Mouse (Mus musculus): ENCODE results near the gene Get4. TPM values are rescaled to one million over a fixed set of nuclear protein-coding genes. Genes with fewer than 3 reads are reported as not detected.

Get4 gene
- polyA plus RNA-seq, 1 experiment from 2014 or later: 136 TPM

- WGBS: 9% methylated on average over 12 of the region's 15 CpGs
Observed at GRCm38 (mm10) chr5:139282191-139282590, 30.1 kb downstream of the Get4 start.

GRCm38 (mm10) chr5:139283460-139284180 is 31.5 kb downstream of the Get4 start:
- ATAC-seq (ENCODE audit: low read depth): no peak
- Histone ChIP-seq H3K4me1 (ENCODE audit: control insufficient read depth, insufficient read depth, low read length) (no peaks in the 10 kb centered on the region), H3K27me3 (replicated peaks; ENCODE audit: control insufficient read depth, insufficient read depth, low read length) (no peaks in the 10 kb centered on the region), H3K4me2 (ENCODE audit: low read depth, low read length) (no peak overlapping the region), H3K9ac (ENCODE audit: low read depth, low read length) (no peak overlapping the region), H3K36me3 (ENCODE audit: control insufficient read depth, insufficient read depth, low read length) (no peaks in the 10 kb centered on the region), H3K9me3 (ENCODE audit: control insufficient read depth, low read length) (no peaks in the 10 kb centered on the region), H3K27ac (replicated peaks; ENCODE audit: low read depth, low read length) (no peak overlapping the region), H3K4me3 (ENCODE audit: low read depth, low read length) (no peak overlapping the region)
- DNase-seq (ENCODE audit: low spot score): no peak
- 94% methylated on average over 14 of the region's 14 CpGs for WGBS

More at GRCm38 (mm10) chr5:139282191-139282590, 30.1 kb downstream of the Get4 start:
- Histone ChIP-seq H3K27ac (replicated peaks; ENCODE audit: low read depth, low read length) (no peak overlapping the region), H3K9me3 (ENCODE audit: control insufficient read depth, low read length) (no peaks in the 10 kb centered on the region), H3K36me3 (ENCODE audit: control insufficient read depth, insufficient read depth, low read length) (no peaks in the 10 kb centered on the region), H3K9ac (ENCODE audit: low read depth, low read length) (no peak overlapping the region), H3K4me1 (ENCODE audit: control insufficient read depth, insufficient read depth, low read length) (no peaks in the 10 kb centered on the region), H3K27me3 (replicated peaks; ENCODE audit: control insufficient read depth, insufficient read depth, low read length) (no peaks in the 10 kb centered on the region), H3K4me3 (ENCODE audit: low read depth, low read length) (no peak overlapping the region), H3K4me2 (ENCODE audit: low read depth, low read length) (no peak overlapping the region)
- ATAC-seq (ENCODE audit: low read depth) (peak; percentile 77), DNase-seq (ENCODE audit: low spot score) (peak; percentile 81)

GRCm38 (mm10) chr5:139285383-139286067 is 33.4 kb downstream of the Get4 start:
- no peaks in the 10 kb centered on the region for H3K9me3 ChIP-seq (ENCODE audit: control insufficient read depth, low read length)
- ATAC-seq (ENCODE audit: low read depth) (no peak), DNase-seq (ENCODE audit: low spot score) (no peak)
- no peaks in the 10 kb centered on the region for H3K27me3 ChIP-seq (replicated peaks; ENCODE audit: control insufficient read depth, insufficient read depth, low read length)
- no peaks in the 10 kb centered on the region for H3K36me3 ChIP-seq (ENCODE audit: control insufficient read depth, insufficient read depth, low read length)
- no peak overlapping the region for H3K4me3 ChIP-seq (ENCODE audit: low read depth, low read length)
- no peaks in the 10 kb centered on the region for H3K4me1 ChIP-seq (ENCODE audit: control insufficient read depth, insufficient read depth, low read length)
- no peak overlapping the region for H3K9ac ChIP-seq (ENCODE audit: low read depth, low read length)
- no peak overlapping the region for H3K27ac ChIP-seq (replicated peaks; ENCODE audit: low read depth, low read length)
- WGBS: 32% methylated on average over 6 of the region's 8 CpGs
- H3K4me2 ChIP-seq (ENCODE audit: low read depth, low read length): no peak overlapping the region

- no peaks in the 10 kb centered on the region for H3K4me1 ChIP-seq (ENCODE audit: control insufficient read depth, insufficient read depth, low read length)
- H3K9ac ChIP-seq (ENCODE audit: low read depth, low read length): no peak overlapping the region
- no peak overlapping the region for H3K4me2 ChIP-seq (ENCODE audit: low read depth, low read length)
- no peak for DNase-seq (ENCODE audit: low spot score)
- H3K9me3 ChIP-seq (ENCODE audit: control insufficient read depth, low read length): no peaks in the 10 kb centered on the region
- ATAC-seq (ENCODE audit: low read depth): no peak
- no peak overlapping the region for H3K4me3 ChIP-seq (ENCODE audit: low read depth, low read length)
- no peak overlapping the region for H3K27ac ChIP-seq (replicated peaks; ENCODE audit: low read depth, low read length)
- no peaks in the 10 kb centered on the region for H3K36me3 ChIP-seq (ENCODE audit: control insufficient read depth, insufficient read depth, low read length)
- 60% methylated on average over 14 of the region's 14 CpGs for WGBS
- no peaks in the 10 kb centered on the region for H3K27me3 ChIP-seq (replicated peaks; ENCODE audit: control insufficient read depth, insufficient read depth, low read length)
Observed at GRCm38 (mm10) chr5:139286142-139286941, 34.2 kb downstream of the Get4 start.

- 86% methylated on average over 5 of the region's 5 CpGs for WGBS
- Histone ChIP-seq H3K4me1 (ENCODE audit: control insufficient read depth, insufficient read depth, low read length) (no peaks in the 10 kb centered on the region), H3K36me3 (ENCODE audit: control insufficient read depth, insufficient read depth, low read length) (no peaks in the 10 kb centered on the region), H3K27ac (replicated peaks; ENCODE audit: low read depth, low read length) (no peak overlapping the region), H3K4me2 (ENCODE audit: low read depth, low read length) (no peak overlapping the region), H3K9me3 (ENCODE audit: control insufficient read depth, low read length) (no peaks in the 10 kb centered on the region), H3K4me3 (ENCODE audit: low read depth, low read length) (no peak overlapping the region), H3K27me3 (replicated peaks; ENCODE audit: control insufficient read depth, insufficient read depth, low read length) (no peaks in the 10 kb centered on the region), H3K9ac (ENCODE audit: low read depth, low read length) (no peak overlapping the region)
- no peak for ATAC-seq (ENCODE audit: low read depth)
- DNase-seq (ENCODE audit: low spot score): no peak
Observed at GRCm38 (mm10) chr5:139287099-139287498, 35.0 kb downstream of the Get4 start.

- no peaks in the 10 kb centered on the region for H3K27me3 ChIP-seq (replicated peaks; ENCODE audit: control insufficient read depth, insufficient read depth, low read length)
- H3K27ac ChIP-seq (replicated peaks; ENCODE audit: low read depth, low read length): no peak overlapping the region
- H3K36me3 ChIP-seq (ENCODE audit: control insufficient read depth, insufficient read depth, low read length): no peaks in the 10 kb centered on the region
- H3K4me3 ChIP-seq (ENCODE audit: low read depth, low read length): no peak overlapping the region
- H3K9ac ChIP-seq (ENCODE audit: low read depth, low read length): no peak overlapping the region
- DNase-seq (ENCODE audit: low spot score) (no peak), ATAC-seq (ENCODE audit: low read depth) (no peak)
- H3K9me3 ChIP-seq (ENCODE audit: control insufficient read depth, low read length): no peaks in the 10 kb centered on the region
- no peaks in the 10 kb centered on the region for H3K4me1 ChIP-seq (ENCODE audit: control insufficient read depth, insufficient read depth, low read length)
- H3K4me2 ChIP-seq (ENCODE audit: low read depth, low read length): no peak overlapping the region
- WGBS: 88% methylated on average over 4 of the region's 4 CpGs
Observed at GRCm38 (mm10) chr5:139287787-139288186, 35.7 kb downstream of the Get4 start.

GRCm38 (mm10) chr5:139288591-139288990 is 36.5 kb downstream of the Get4 start:
- H3K27ac ChIP-seq (replicated peaks; ENCODE audit: low read depth, low read length): no peak overlapping the region
- DNase-seq (ENCODE audit: low spot score) (no peak), ATAC-seq (ENCODE audit: low read depth) (no peak)
- 74% methylated on average over 4 of the region's 4 CpGs for WGBS
- no peaks in the 10 kb centered on the region for H3K4me1 ChIP-seq (ENCODE audit: control insufficient read depth, insufficient read depth, low read length)
- no peak overlapping the region for H3K4me2 ChIP-seq (ENCODE audit: low read depth, low read length)
- H3K9ac ChIP-seq (ENCODE audit: low read depth, low read length): no peak overlapping the region
- H3K9me3 ChIP-seq (ENCODE audit: control insufficient read depth, low read length): no peaks in the 10 kb centered on the region
- no peaks in the 10 kb centered on the region for H3K27me3 ChIP-seq (replicated peaks; ENCODE audit: control insufficient read depth, insufficient read depth, low read length)
- H3K36me3 ChIP-seq (ENCODE audit: control insufficient read depth, insufficient read depth, low read length): no peaks in the 10 kb centered on the region
- H3K4me3 ChIP-seq (ENCODE audit: low read depth, low read length): no peak overlapping the region

GRCm38 (mm10) chr5:139290467-139291259 is 38.5 kb downstream of the Get4 start:
- Histone ChIP-seq H3K4me2 (ENCODE audit: low read depth, low read length) (no peak overlapping the region), H3K9ac (ENCODE audit: low read depth, low read length) (no peak overlapping the region), H3K36me3 (ENCODE audit: control insufficient read depth, insufficient read depth, low read length) (no peaks in the 10 kb centered on the region), H3K27ac (replicated peaks; ENCODE audit: low read depth, low read length) (no peak overlapping the region), H3K4me3 (ENCODE audit: low read depth, low read length) (no peak overlapping the region), H3K27me3 (replicated peaks; ENCODE audit: control insufficient read depth, insufficient read depth, low read length) (no peaks in the 10 kb centered on the region), H3K4me1 (ENCODE audit: control insufficient read depth, insufficient read depth, low read length) (no peaks in the 10 kb centered on the region), H3K9me3 (ENCODE audit: control insufficient read depth, low read length) (no peaks in the 10 kb centered on the region)
- ATAC-seq (ENCODE audit: low read depth): no peak
- 77% methylated on average over 12 of the region's 12 CpGs for WGBS
- no peak for DNase-seq (ENCODE audit: low spot score)
